Mouse (Mus musculus) adrenal gland, adult 8-10 months (tissue): Measurements from ENCODE around the gene Rsph6a. TPM values are rescaled to one million over a fixed set of nuclear protein-coding genes. Genes with fewer than 3 reads are reported as not detected.

Experiments used
- DNase-seq: peaks from one replicate; pipeline ENCODE4 v3.0.0; 2022
- total RNA-seq, 4 experiments: library from RNA; stranded (reverse); gene quantifications; 2 replicates each; pipeline ENCODE4 v1.2.4; 2022

Rsph6a gene
- total RNA-seq, 4 experiments from 2014 or later = 0.24 TPM; not detected in 3

DNA sequence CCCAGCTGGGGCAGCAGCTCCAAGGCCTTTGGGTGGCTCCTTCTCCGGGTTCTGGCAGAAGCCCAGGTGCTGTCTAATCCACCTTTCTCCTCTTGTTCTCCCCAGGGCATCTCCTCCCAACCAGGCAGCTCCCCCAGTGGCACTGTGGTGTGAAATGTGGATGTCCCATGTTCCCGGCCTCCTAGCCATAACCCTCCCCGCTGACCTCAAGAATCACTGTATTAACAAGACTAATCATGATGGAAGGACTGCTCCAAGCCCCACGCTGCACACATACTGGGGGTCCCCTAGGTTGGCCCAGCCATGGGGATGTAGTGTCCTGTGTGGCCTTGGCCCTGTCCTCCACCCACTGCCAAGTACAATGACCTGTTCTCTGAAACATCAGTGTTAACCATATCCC is 27.7 kb downstream of the Rsph6a start:
- DNase-seq = no peak

DNA sequence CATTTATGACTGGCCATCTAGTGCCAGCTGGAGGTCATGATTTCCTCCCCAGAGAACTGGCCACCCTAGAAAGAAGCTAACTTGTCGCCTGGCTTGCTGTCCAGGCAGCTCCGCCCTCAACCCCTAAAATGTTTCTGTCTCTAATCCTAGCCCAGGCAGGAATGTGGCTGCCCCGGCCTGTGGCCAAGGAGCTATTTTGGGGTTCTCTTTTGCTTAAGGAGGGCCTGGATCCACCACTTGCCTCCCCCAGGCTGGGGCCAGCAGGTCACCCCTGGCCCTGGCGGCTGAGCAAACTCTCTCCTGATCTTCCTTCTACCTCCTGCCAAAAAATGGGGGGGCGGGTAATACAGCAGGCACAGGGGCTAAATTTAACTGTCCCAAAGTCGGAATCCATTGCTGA is 28.6 kb downstream of the Rsph6a start:
- no peak for DNase-seq

DNA sequence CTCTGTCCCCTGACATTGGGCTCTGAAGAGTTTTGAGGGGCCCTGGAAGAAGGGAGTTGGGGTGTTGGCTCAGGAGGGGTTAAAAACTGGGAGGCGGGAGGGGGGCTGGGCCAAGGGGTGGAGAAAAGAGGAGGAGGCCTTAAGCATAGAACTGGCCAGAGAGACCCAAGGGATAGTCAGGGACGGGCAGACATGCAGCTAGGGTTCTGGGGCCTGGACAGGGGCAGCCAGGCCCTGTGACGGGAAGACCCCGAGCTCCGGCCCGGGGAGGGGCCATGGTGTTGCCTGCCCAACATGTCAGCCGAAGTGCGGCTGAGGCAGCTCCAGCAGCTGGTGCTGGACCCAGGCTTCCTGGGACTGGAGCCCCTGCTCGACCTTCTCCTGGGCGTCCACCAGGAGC is 29.2 kb downstream of the Rsph6a start, which contains the start of gene Dmpk:
Gene Dmpk, plus strand, starts transcription at position 149 of the 400 bp plus-strand sequence.
- DNase-seq = no peak

DNA sequence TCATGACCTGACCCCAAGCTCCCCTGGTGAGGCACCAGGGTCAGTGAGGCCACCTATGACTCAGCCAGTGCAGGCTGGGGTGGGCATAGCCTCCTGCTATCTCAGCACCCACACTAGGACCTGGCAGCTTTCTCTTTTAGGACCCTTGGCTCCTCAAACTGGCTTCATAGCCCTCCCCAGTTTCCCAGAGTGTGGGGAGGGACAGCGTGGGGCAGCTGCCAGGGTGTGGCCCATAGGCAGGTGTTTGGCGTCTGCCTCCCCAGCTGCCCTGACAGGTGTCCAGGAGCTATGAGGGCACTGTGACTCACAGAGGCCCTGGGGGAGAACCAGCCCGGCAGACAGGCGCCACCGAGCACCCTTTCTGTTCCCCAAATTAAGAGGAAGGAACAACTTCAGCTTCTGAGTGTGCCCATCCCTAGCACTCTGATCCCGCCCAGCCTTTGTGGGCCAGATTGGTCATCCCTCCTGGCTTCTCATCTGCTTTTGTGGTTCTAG is 29.8 kb downstream of the Rsph6a start:
- no peak for DNase-seq

DNA sequence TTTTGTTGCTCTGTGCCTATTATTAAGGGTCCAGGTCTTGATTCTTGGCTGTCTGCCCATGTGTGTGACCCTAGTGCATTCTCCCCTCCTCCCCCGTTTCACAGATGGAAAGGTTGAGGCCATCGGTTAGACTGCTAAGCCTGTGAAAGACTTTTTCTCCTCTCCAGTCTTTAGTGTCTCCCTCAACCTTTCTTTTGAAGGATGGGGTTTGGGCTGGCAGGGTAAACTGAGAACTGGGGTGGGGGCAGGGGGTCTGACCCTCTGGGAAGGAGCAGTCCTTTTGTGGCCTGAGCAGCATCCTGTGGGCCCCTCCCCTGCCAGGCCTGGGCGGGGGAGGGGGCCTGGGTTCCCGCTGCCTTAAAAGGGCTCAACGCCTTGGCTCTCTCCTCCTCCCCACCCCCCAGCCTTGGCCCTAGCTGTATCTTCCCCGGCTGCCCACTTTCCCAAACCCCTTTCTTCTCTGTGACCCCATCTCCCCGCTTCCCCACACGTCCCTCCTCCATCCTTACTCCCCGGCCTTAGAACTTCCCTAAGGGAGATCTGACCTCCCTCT is 30.5 kb downstream of the Rsph6a start:
- DNase-seq = no peak

DNA sequence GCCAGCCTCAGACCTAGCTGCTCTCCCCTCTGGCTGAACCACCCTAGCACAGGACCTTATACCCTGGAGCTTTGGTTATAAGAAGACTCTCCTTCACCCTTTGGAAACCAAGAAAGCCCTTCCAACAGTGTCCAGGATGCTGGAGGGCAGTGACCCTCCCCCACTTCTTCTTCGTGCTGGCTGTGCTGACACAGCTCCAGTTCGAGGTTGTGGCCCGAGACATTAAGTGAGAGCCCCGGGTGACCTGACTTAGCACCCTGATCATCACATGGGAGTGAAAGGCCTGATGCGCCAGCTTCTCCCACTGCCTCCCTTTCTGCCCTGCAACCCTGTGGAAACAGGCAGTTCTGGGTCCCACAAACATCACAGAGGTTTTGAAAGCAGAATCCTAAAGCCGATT is 31.0 kb downstream of the Rsph6a start:
- DNase-seq = no peak

DNA sequence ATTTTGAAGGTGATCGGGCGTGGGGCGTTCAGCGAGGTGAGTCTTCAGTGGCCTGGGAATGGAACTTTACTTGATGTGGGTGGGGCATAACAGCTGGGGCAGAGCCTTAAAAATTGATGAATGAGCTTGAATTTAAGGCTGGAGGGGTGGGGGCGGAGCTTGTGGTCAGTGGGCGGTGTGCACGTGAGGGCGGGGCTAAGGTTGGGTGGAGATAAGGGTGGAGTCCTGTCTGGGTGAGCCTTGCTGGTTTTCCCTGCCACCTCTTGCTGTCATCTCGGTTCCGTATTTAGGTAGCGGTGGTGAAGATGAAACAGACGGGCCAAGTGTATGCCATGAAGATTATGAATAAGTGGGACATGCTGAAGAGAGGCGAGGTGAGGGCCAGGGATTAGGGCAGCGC is 31.6 kb downstream of the Rsph6a start:
- DNase-seq = peak; percentile 74

DNA sequence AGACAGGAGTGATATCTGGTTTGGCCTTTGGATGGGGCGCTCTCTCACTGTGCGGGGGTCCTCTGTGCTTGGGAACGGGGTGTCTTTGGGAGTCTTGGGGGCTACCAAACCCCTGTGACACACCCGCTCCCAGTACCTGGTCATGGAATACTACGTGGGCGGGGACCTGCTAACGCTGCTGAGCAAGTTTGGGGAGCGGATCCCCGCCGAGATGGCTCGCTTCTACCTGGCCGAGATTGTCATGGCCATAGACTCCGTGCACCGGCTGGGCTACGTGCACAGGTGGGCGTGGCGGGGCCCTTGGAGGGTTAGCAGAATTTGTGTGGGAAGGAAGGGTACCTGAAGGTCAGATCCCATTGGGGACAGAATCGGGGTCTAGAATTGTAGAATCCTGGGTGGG is 32.3 kb downstream of the Rsph6a start:
- DNase-seq = no peak

DNA sequence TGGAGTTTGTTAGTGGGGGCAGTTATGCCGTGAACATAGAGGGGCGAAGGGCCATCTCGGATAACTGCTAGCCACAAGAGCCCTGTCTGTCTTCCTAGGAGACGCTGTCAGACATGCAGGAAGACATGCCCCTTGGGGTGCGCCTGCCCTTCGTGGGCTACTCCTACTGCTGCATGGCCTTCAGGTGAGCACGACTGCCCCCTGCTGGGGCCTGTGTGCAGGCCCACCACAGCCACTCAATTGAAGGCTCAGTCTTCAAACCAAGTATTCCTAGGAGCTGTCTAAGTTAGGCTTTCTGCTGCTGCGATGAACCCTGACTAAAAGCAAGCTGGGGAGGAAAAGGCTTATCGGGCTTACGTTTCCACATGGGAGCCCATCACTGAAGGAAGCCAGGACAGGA is 34.3 kb downstream of the Rsph6a start:
- no peak for DNase-seq

DNA sequence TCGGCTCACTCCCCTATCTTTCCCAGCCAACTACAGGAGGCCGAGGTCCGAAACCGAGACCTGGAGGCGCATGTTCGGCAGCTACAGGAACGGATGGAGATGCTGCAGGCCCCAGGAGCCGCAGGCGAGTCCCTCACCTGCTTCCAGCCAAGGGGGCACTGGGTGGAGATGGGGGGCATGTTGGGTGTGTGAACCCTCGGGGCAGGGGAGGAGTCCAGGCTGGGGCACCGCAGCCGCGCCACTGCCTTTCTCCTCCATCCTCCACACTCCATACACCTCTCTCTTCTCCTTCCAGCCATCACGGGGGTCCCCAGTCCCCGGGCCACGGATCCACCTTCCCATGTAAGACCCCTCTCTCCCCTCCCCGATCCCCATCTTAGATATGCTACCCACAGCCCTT is 37.4 kb downstream of the Rsph6a start:
- DNase-seq = no peak

DNA sequence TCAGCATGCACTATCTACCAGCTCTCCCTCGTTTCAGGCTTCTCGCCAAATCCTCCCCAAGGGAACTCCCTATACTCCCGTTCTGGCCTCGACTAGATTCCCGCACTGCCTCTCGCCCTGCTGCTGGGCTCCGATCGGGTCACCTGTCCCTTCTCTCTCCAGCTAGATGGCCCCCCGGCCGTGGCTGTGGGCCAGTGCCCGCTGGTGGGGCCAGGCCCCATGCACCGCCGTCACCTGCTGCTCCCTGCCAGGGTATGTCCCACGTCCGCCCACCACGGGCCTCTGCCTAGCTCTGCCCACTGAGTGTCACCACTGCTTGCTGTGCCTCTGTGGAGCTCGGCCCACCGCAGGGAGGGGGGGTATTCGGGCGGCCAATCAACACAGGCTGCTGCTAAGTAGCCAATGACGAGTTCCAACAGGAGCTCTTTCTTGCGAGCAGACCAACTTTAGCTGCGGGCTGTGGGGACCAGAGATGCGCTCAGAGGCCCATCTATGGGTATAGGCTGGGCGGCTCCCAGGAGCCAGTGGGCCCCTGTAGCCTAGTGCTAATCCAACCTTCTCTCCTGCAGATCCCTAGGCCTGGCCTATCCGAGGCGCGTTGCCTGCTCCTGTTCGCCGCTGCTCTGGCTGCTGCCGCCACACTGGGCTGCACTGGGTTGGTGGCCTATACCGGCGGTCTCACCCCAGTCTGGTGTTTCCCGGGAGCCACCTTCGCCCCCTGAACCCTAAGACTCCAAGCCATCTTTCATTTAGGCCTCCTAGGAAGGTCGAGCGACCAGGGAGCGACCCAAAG is 38.1 kb downstream of the Rsph6a start:
- peak; percentile 68 for DNase-seq

DNA sequence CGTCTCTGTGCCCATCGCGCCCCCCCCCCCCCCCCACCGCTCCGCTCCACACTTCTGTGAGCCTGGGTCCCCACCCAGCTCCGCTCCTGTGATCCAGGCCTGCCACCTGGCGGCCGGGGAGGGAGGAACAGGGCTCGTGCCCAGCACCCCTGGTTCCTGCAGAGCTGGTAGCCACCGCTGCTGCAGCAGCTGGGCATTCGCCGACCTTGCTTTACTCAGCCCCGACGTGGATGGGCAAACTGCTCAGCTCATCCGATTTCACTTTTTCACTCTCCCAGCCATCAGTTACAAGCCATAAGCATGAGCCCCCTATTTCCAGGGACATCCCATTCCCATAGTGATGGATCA is 38.7 kb downstream of the Rsph6a start:
- DNase-seq = peak; percentile 81

DNA sequence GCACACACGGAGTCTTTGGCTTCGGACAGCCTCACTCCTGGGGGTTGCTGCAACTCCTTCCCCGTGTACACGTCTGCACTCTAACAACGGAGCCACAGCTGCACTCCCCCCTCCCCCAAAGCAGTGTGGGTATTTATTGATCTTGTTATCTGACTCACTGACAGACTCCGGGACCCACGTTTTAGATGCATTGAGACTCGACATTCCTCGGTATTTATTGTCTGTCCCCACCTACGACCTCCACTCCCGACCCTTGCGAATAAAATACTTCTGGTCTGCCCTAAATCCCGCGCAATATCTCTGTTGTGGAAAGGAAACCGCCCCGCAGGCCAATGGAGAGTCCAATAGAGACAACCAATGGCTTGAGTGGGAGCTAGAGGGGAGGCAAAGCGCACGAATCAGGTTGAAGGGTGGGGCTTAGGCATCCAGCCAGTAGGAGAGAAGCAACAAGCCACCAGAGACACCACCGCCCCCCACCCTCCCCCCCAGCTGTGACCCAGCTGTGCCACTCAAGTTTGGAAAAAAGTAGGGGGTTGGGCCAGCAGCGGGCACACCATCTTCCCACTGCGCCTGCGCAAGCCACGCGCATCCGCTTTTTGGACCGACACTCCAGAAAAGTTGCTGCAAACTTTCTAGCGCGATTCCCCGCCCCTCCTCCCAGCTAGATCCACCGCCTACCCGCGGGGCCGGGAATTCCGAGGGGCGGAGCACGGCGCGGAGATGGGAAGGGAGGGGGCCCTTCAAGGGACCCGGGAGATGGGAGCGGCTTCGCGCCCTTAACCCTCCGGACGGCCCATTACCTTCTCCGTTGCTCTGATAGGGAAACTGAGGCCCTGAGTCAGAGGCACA is 39.3 kb downstream of the Rsph6a start:
- DNase-seq = peak; percentile 99

DNA sequence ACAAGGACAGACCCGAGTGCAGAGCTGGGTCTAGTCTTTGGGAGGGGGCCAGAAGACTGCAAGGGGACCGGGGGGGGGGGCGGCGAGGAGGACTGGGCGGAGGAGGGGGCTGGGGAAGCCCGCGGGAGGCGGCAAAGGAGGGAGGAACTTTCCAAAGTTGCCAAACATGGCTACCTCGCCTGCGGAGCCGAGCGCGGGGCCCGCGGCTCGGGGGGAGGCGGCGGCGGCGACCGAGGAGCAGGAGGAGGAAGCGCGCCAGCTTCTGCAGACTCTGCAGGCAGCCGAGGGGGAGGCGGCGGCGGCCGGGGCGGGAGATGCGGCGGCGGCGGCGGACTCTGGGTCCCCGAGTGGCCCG is 40.0 kb downstream of the Rsph6a start, which contains the start of gene Six5:
Gene Six5, plus strand, starts transcription at position 124 of the 355 bp plus-strand sequence.
- DNase-seq = no peak

DNA sequence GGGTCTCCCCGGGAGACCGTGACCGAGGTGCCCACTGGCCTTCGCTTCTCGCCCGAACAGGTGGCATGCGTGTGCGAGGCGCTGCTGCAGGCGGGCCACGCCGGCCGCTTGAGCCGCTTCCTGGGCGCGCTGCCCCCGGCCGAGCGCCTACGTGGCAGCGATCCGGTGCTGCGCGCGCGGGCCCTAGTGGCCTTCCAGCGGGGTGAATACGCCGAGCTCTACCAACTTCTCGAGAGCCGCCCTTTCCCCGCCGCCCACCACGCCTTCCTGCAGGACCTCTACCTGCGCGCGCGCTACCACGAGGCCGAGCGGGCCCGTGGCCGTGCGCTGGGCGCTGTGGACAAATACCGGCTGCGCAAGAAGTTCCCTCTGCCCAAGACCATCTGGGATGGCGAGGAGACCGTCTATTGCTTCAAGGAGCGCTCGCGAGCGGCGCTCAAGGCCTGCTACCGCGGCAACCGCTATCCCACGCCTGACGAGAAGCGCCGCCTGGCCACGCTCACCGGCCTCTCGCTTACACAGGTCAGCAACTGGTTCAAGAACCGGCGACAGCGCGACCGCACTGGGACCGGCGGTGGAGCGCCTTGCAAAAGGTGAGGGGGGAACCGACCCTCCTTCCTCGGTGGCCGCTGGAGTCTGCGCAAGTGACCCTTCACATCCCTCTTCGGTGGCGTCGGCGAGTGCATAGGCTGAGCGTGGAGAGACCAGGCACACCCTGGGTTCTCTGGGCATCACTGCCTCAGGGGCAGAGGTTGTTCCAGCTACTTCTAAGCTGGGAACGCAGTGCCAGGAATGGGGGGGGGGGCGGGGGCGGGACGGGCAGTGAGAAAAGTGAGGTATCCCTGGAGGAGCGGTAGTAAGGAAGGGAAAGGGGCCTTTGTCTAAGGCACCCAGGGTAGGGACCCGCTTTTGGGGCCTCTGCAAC is 40.6 kb downstream of the Rsph6a start:
- no peak for DNase-seq

DNA sequence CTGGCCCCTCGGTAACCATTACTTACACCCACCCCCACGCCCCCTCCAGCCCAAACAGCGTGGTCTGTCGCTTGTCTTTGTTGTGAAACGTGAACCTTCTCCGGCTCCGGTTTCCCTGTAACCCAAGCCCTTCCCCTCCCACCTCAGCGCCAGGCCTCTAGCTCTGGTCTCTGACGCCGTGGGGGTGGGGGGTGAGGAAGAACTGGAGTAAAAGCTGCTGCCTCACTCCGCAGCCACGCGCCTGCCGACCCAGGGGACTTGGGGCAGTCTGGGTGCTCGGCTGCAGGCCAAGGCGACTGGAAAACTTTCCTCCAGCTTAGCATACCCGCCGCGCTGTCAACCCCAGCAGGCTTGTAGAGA is 41.2 kb downstream of the Rsph6a start:
- peak; percentile 74 for DNase-seq

DNA sequence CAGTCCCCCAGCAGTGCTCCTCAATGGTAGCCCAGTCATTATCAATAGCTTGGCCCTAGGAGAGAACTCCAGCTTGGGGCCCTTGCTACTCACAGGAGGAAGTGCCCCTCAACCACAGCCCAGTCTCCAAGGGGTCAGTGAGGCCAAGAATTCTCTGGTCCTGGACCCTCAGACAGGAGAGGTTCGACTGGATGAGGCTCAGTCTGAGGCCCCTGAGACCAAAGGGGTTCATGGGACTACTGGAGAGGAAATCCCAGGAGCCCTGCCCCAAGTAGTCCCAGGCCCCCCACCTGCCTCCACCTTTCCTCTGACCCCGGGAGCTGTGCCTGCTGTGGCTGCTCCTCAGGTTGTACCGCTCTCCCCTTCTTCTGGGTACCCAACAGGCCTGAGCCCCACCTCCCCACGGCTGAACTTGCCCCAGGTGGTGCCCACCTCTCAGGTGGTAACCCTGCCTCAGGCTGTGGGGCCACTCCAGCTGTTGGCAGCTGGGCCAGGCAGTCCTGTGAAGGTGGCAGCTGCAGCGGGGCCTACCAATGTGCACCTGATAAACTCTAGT is 42.0 kb downstream of the Rsph6a start:
- DNase-seq = no peak

DNA sequence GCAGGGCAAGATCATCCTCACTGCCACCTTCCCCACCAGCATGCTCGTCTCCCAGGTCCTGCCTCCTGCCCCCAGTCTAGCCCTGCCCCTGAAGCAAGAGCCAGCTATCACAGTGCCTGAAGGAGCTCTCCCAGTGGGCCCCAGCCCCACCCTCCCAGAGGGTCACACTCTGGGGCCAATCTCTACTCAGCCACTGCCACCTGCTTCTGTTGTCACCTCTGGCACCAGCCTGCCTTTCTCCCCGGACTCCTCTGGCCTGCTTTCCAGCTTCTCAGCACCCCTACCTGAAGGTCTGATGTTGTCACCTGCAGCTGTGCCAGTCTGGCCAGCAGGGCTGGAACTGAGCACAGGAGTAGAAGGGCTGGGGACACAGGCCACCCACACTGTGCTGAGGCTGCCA is 42.7 kb downstream of the Rsph6a start:
- no peak for DNase-seq

DNA sequence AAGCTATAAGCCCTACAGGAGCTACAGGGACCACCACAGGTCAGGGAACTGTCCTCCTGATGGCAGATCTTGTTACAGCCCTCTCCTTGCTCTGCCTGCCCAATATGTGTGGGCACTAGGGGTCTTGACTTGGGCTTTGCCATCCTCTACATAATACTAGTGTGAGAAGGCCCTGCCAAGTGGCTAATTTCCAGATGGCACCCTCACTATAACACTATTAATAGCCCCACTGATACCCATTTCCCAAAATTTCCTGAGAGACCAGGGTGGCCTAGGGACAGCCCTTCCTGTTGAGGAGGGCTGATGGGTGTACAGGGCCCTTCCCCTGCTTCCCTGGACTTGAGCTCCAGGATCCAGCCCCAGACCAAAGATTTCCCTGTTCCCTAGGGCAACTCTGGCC is 43.4 kb downstream of the Rsph6a start:
- DNase-seq = no peak

DNA sequence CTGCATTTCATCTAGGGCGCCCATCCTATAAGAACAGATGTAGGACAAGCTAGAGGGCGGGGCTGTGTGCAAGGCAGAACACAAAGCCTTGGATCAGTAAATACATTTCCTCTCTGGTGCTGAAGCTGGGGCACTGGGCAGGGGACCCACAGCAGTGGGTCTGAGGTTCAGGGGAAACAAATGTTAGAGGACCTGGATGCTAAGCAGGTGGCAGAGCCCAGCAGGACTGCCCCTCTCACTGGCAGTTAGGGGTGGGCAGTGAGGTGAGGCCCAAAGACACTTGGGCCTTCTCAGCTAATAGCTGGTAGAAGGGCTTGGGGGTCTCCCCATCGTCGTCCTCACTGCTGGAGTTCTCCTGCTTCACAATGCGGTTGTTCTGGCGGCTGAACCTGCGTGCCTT is 44.3 kb downstream of the Rsph6a start:
- DNase-seq = no peak

DNA sequence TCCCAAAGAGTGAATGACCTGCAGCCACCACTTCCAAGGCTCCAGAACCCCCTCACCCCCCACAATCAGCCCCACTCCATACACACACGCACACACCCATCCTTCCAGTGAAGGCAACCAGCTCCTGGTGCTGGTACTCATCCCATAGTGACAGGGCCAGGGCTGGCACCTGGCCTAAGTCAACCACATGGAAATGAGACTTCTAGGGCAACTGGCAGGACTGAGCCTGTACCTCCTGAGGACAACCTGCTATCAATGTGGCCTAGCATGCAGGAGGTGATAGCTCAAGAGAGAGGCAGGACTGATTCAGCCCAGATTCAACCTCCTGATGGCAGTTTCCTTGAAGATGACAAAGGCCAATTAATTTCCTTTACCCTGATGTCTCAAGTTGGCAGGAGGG is 45.8 kb downstream of the Rsph6a start:
- DNase-seq = no peak

DNA sequence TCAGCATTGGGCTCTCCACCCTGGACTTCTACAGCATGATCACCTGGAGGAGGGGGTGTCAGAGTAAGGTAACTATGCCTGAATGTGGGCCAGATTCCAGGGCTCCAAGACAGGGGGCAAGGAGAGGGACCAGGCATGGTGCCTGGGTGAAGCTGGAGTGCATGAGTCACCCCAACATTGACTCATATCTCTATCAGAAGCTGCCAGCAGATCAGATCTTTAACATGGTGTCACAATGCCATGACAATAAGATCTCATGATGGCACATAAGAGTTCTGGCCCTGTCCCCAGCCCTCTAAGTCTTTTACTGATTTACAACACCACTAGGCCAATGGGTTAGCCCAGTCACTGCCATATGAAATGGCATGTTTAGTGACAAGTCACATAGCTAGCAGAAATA is 49.3 kb downstream of the Rsph6a start:
- DNase-seq = no peak
